Mouse (Mus musculus) CD8-positive naive resting alpha-beta T cell, adult 2 months (primary cell): ENCODE results near the gene Pnmt.

Source experiments
- DNase-seq, 2 experiments: peaks; one replicate each; pipeline ENCODE4 v3.0.0; 2022; ENCODE audit warnings: low read depth in 2 of 2, low spot score in 2 of 2

Gene Pnmt

GRCm38 (mm10) chr11:98412797-98413301 lies 26.6 kb downstream of the Pnmt start:
- no peak for DNase-seq

DNA sequence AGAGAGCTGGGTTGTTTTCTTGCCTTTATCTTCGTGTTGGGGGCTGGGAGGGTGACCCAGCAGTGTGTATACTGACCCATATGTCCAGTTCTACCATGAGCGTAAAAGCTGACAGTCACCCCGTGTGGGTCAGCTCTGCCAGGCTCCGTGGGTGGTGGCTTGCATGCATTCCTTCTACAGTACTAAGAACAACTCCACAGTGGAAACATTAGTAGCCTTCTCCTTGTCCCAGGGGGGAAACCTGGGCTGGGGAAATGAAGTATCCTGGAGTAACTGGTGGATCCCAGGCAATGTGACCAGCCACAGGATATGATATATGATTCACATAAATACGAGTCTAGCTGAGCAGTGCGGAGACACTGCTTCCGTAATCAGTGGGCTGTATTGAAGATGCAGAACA lies 27.5 kb downstream of the Pnmt start:
- DNase-seq: no peak

GRCm38 (mm10) chr11:98414162-98414561 lies 27.9 kb downstream of the Pnmt start:
- DNase-seq: no peak

DNA sequence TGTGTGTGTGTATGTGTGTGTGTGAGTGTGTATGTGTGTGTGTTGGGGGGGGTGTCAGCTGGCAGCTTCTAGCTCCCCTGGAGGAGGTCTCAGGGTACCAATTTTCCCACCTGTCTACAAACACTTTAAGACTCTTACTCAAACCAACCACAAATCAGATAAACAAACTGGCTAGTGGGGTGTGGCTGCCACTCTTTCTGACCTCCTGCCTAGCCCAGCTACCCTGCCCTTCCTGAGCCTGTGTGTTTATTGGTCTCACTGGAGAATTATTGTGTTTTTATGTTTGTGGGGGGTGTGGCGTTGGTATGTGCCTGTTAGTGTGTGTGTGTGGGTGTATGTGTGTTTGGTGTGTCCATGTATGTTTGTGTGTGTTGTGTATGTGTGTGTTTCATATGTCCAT lies 30.8 kb downstream of the Pnmt start:
- DNase-seq: no peak

DNA sequence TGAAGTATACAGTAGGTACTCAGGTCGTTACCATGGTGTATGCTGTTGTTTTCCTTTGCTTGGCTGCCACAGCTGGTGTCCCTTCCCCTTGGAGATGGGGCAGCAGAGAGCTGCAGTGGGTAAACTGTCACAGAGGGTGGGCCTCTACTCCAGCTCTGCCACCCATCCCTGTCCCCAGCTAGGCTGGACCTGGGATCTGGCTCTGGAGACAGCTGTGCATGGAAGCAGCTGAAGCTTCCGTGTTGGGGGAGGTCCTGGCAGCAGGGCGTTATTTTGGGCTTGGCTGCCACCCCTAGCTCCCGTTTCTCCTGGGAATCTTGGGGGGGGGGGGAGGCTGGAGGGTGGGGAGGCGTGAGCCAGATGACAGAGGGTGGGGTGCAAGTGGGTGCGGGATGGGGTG lies 32.0 kb downstream of the Pnmt start:
- DNase-seq: no peak

DNA sequence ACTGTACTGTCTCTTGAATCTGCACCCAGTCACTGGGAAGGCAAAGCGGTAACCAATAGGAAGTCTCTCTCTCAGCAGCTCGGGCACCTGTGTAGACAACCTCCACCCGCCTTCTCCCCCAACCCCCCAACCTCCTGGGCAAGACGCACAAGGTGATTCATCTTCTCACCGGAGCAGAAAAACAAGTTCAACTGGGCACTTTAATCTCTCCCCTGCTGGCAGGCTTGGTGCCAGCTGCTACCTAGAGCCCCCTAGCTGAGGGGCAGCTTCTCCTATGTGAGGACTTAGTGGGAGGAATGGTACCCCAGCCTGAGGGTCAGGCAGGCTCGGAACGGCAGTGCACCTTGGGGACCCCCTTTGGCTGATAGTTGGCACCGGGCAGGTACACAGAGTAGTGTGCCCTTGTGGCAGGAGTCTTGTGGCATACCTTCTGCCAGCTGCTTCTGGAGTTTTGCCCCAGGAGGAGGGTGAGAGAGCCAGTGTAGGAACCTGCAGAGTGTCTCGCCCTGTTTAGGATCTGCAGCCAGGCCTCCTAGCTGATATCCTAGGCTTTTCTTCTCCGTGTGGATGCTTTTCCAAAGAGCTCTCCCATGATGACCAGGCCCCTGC lies 32.8 kb downstream of the Pnmt start:
- DNase-seq: no peak

DNA sequence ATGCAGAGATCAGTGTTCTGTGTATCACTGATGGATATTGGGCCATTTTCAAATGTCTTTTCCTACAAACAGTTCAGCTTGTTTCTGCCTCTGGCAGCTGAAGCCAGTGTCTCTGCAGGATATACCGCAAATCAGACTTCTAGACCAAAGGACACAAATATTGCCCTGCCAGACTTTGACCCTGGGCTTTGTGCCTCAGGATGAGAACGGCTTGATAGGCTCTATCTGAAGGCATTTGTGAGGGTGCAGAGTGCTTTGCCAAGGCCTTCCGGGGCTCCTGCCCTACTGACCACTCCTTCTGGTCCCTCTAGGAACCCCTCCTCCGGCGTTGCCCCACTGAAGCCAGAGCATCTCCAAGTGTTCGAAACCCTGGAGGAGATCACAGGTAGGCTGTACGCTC lies 40.3 kb downstream of the Pnmt start:
- no peak for DNase-seq

- DNase-seq: no peak
These were observed 42.2 kb downstream of the Pnmt start for GRCm38 (mm10) chr11:98428436-98428835.

DNA sequence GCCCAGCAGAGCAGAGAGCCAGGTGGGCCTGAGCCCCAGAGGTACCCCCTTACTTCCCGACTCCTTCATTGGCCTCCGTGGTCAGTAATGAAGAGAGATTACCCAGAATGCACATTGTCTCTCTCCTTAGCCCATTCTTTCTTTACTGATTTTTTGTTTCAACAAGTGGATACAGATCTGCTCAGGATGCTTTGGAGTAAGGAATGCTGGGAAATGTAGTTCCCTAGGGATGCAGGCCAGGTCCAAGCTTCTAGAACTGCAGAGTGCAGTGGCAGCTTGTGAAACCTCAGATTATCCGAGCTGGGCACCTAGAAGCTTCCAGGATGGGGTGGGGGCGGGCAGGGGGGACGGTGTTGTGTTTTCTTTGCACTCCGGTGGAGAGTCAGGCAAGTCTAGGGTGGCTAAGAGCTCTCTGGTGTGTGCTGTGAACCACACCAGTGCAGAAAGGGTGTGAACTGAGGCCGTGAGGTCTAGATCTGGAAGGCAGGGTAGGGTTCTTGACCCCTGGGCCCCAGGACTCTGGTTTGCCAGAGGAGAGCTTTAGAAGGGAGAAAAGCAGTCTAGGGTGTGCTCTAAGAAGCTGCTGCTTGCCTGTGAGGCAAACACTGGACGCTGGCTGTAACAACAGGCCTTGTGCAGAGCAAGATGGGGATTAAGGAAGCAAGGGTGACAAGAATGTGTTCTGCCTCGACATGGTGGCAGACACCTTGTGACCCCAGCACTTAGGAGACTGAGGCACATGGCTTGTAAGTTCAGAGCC lies 45.7 kb downstream of the Pnmt start:
- DNase-seq: no peak

DNA sequence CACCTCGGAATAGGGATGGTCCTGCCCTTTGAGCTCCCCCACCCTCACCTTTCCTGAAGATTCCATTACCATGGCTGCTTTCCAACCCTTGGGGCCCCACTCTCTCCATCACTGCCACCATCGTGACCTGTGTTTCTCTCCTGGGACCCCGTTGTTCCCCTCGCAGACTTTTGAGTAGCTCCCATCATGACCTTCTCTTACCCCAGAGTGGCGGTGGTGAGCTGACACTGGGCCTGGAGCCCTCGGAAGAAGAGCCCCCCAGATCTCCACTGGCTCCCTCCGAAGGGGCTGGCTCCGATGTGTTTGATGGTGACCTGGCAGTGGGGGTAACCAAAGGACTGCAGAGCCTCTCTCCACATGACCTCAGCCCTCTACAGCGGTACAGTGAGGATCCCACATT lies 49.5 kb downstream of the Pnmt start:
- no peak for DNase-seq

DNA sequence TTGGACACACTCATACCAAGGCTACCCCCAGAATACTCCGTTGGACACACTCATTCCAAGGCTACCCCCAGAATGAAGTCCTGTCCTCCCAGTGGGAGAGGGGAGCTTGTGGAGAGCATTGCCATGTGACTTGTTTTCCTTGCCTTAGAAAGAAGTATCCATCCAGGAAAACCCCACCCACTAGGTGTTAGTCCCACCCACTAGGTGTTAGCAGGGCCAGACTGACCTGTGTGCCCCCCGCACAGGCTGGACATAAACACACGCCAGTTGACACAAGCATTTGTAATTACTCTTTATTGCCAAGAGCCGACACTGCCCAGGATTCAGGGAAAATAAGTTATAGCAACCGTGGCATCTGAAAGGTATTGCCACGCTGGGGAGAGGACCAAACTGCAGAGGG lies 51.2 kb downstream of the Pnmt start:
- DNase-seq: no peak
